Comparison of ENCODE assay signal across 26 mouse cellular contexts in genomic region chr15:97224003-97224402, GRCm38 (mm10).
"Had no signal": no experiment of that assay in that cellular context is flagged by ENCODE, and none has a peak within 500 bp of the region (broad histone marks: within the 10 kb centered on the region; RNA-seq: fewer than 3 reads in every experiment).

No protein-coding gene starts in this region.

- H3K4me3 ChIP-seq: gastrocnemius, adult 2 months; heart, embryonic 10.5 days; heart, embryonic 12.5 days; hindbrain, embryonic 10.5 days; hindbrain, embryonic 12.5 days; intestine, embryonic 15.5 days; layer of hippocampus, adult 2 months; left cerebral cortex, adult 2 months; limb, embryonic 10.5 days; limb, embryonic 12.5 days; liver, embryonic 13.5 days; liver, embryonic 15.5 days had no signal

- H3K27ac ChIP-seq: gastrocnemius, adult 2 months; heart, embryonic 10.5 days; hindbrain, embryonic 10.5 days; hindbrain, embryonic 12.5 days; hindbrain, embryonic 14.5 days; intestine, embryonic 15.5 days; layer of hippocampus, adult 2 months; left cerebral cortex, adult 2 months; limb, embryonic 10.5 days; limb, embryonic 12.5 days; liver, embryonic 13.5 days; liver, embryonic 15.5 days had no signal

- H3K36me3 ChIP-seq: heart, embryonic 10.5 days; heart, embryonic 12.5 days; hindbrain, embryonic 10.5 days; hindbrain, embryonic 12.5 days; intestine, embryonic 15.5 days; limb, embryonic 10.5 days; limb, embryonic 12.5 days; liver, embryonic 13.5 days; liver, embryonic 15.5 days had no signal

- H3K27me3 ChIP-seq: heart, embryonic 12.5 days; hindbrain, embryonic 12.5 days; intestine, embryonic 15.5 days; limb, embryonic 12.5 days; liver, embryonic 13.5 days; liver, embryonic 15.5 days had no signal

- H3K4me2 ChIP-seq: heart, embryonic 12.5 days; hindbrain, embryonic 12.5 days; hindbrain, embryonic 14.5 days; intestine, embryonic 15.5 days; limb, embryonic 12.5 days; liver, embryonic 11.5 days; liver, embryonic 13.5 days; liver, embryonic 15.5 days had no signal

- H3K9me3 ChIP-seq: hindbrain, embryonic 12.5 days; intestine, embryonic 15.5 days; limb, embryonic 10.5 days; liver, embryonic 13.5 days; liver, embryonic 15.5 days had no signal

- ATAC-seq: hindbrain, embryonic 16.5 days; inflammation-experienced regulatory T-cells, adult 6 months; intestine, embryonic 15.5 days; intestine, postnatal 0 days had no signal

- H3K4me1 ChIP-seq: heart, embryonic 10.5 days; heart, embryonic 12.5 days; hindbrain, embryonic 10.5 days; hindbrain, embryonic 12.5 days; intestine, embryonic 15.5 days; liver, embryonic 13.5 days; liver, embryonic 15.5 days had no signal

- H3K9ac ChIP-seq: heart, embryonic 12.5 days; hindbrain, embryonic 12.5 days; hindbrain, embryonic 14.5 days; intestine, embryonic 15.5 days; limb, embryonic 12.5 days; liver, embryonic 13.5 days; liver, embryonic 15.5 days had no signal

- DNase-seq: gastrocnemius, adult 2 months; gastrocnemius, postnatal 10 days; gastrocnemius, postnatal 25 days; heart, adult 18-20 months; heart, postnatal 10 days; heart, postnatal 4 days; kidney, adult 9 months; kidney, postnatal 14 days; kidney, postnatal 36 days; liver; liver, embryonic 13.5 days had no signal
